Mouse (Mus musculus): ENCODE data around the gene Magea1.
"Not testable (repeated sequence)": the region's sequence is repeated elsewhere in the genome, so short reads cannot be mapped to it uniquely, and the experiment has no call there.

Gene Magea1

GRCm38 (mm10) chrX:155089693-155090092 lies at the start of gene Magea1:
Gene Magea1 (minus strand): TSS chrX:155089793.
- not testable (repeated sequence) for DNase-seq

DNA sequence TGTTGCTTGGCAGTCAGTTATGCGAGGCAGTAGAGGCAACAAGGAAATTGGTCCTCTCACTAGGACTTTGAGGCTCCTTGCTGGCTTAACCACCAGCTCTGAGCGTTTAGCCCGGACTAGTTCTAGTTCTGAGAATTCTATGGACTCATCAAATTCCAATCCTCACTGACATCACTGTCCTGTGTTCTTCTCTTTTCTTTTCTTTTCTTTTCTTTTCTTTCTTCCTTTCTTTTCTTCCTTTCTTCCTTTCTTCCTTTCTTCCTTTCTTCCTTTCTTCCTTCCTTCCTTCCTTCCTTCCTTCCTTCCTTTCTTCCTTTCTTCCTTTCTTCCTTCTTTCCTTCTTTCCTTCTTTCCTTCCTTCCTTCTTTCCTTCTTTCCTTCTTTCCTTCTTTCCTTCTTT lies 38.7 kb upstream of the Magea1 start, which contains the start of gene Cldn34b2:
TSS of gene Cldn34b2 (minus strand) at position 101 of the 400 bp plus-strand sequence.
- DNase-seq: not testable (repeated sequence)

DNA sequence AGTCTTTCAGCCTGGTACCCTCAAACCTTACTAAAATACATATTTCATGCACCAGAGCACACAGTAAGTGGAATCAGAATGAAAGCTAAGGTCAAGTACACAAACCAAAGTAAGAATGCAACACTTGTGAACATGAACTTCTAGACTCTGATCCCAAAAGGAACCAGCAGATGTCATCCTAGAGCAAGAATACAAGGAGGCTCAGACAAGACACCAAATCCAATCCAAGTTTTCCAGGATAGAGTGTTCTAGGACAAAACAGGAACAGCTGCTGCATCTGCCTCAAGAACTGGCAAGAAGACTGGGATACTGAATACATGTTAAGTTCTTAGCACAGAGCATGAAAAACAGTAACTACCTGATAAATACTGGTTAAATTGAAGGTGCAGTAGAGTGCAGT lies 8.4 kb upstream of the Magea1 start:
- no peak for DNase-seq

DNA sequence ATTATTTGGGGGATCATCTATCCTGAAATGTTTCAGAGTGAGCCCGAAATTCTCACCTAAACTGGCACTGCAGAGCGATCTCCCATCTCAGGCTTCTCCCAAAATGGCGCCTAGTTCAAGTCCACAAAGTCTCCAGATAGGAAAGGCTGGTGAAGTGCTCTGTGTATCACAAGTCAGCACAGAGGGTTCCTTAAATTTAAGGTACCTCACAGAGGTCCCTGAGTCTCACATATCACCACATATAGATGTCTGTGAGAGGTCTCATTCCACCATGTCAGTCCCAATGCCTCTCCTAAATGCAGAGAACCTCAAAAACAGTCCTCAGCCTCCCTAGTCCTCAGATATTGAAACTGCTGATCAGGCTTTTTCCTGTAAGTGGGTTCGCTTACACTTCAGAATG lies 4.0 kb upstream of the Magea1 start, which contains the start of gene Magea2:
TSS of gene Magea2 (minus strand) at position 101 of the 400 bp plus-strand sequence.
- not testable (repeated sequence) for DNase-seq

GRCm38 (mm10) chrX:155063045-155063444 lies 26.5 kb downstream of the Magea1 start, which contains the start of gene Magea5:
Gene Magea5 (minus strand): TSS chrX:155063145.
- not testable (repeated sequence) for DNase-seq
